10 mouse cellular contexts compared by ENCODE assay signal in genomic region chr6:83069488-83070246, GRCm38 (mm10). TPM values are rescaled to one million over a fixed set of nuclear protein-coding genes. Genes with fewer than 3 reads are reported as not detected.
DNase-seq lines count a peak whose midpoint lies in the region; ATAC-seq lines count a peak whose summit lies in the region.
"Had no signal": no experiment of that assay in that cellular context is flagged by ENCODE, and none has a peak within 500 bp of the region (broad histone marks: within the 10 kb centered on the region; RNA-seq: fewer than 3 reads in every experiment).

No protein-coding gene starts in this region.

- no peaks in the 10 kb centered on the region for H3K9me3 ChIP-seq in forebrain, embryonic 13.5 days (replicated peaks)
- H3K9me3 ChIP-seq in liver, embryonic 12.5 days (replicated peaks): no peaks in the 10 kb centered on the region
- H3K9me3 ChIP-seq: hindbrain, embryonic 15.5 days had no signal

- peaks cover 100% of the 10 kb centered on the region for H3K27me3 ChIP-seq in forebrain, embryonic 13.5 days
- peaks cover 100% of the 10 kb centered on the region for H3K27me3 ChIP-seq in liver, embryonic 12.5 days (replicated peaks)

- peak overlapping the region; percentile 33 for H3K4me2 ChIP-seq in forebrain, embryonic 13.5 days
- peak overlapping the region; percentile 36 for H3K4me2 ChIP-seq in liver, embryonic 12.5 days

- H3K9ac ChIP-seq in forebrain, embryonic 13.5 days: no peak overlapping the region
- no peak overlapping the region for H3K9ac ChIP-seq in liver, embryonic 12.5 days
- H3K9ac ChIP-seq: hindbrain, embryonic 15.5 days had no signal

- peak; percentile 43 for DNase-seq in embryo, embryonic 9.5 days (ENCODE audit: extremely low spot score)
- no peak for DNase-seq in embryo, embryonic 11 days
- DNase-seq in B cell, adult 2 months: peak; percentile 37 to 46
- no peak for DNase-seq in layer of hippocampus, adult 9-11 months
- no peak for DNase-seq in retina, embryonic 14.5 days (ENCODE audit: low spot score)
- no peak for DNase-seq in kidney, postnatal 25 days

- WGBS in forebrain, embryonic 13.5 days: 1% methylated on average over 65 of the region's 69 CpGs
- WGBS in liver, embryonic 12.5 days (ENCODE audit: insufficient replicate concordance): 2% methylated on average over 69 of the region's 69 CpGs

- 0 out of 2 replicates have a peak, but pooled peaks have one; percentile 20 for ATAC-seq in forebrain, embryonic 13.5 days
- no peak for ATAC-seq in liver, embryonic 12.5 days

- H3K27ac ChIP-seq in forebrain, embryonic 13.5 days: no peak overlapping the region
- H3K27ac ChIP-seq in liver, embryonic 12.5 days: no peak overlapping the region
- H3K27ac ChIP-seq: hindbrain, embryonic 15.5 days had no signal

- H3K4me1 ChIP-seq in forebrain, embryonic 13.5 days: peaks cover 28% of the 10 kb centered on the region
- peaks cover 33% of the 10 kb centered on the region for H3K4me1 ChIP-seq in liver, embryonic 12.5 days

- peak overlapping the region; percentile 21 for H3K4me3 ChIP-seq in forebrain, embryonic 13.5 days
- peak overlapping the region; percentile 32 for H3K4me3 ChIP-seq in liver, embryonic 12.5 days

- H3K36me3 ChIP-seq in forebrain, embryonic 13.5 days (ENCODE audit: poor library complexity, severe bottlenecking): no peaks in the 10 kb centered on the region
- no peaks in the 10 kb centered on the region for H3K36me3 ChIP-seq in liver, embryonic 12.5 days
- H3K36me3 ChIP-seq: hindbrain, embryonic 15.5 days had no signal

RNA-seq across cellular contexts. Expression of gene Tlx2, which starts 0.4 kb away (rescaled TPM):
- not detected in 2 replicates for polyA plus RNA-seq in forebrain, embryonic 13.5 days (2015; fragmentation: Nextera tagmentation; extraction: Ambion mirVana)
- 0.11 and 0.42 TPM in 2 replicates for polyA plus RNA-seq in liver, embryonic 12.5 days (2016; fragmentation: Nextera tagmentation; extraction: Ambion mirVana)
- polyA plus RNA-seq: cerebellum, adult 2 months; hindbrain, embryonic 15.5 days had no signal

RNA-seq across cellular contexts. Expression of gene Pcgf1, which starts 8.0 kb away (rescaled TPM):
- polyA plus RNA-seq in forebrain, embryonic 13.5 days (2015; fragmentation: Nextera tagmentation; extraction: Ambion mirVana): 46.5 and 47.3 TPM in 2 replicates
- 20.8 and 23.3 TPM in 2 replicates for polyA plus RNA-seq in liver, embryonic 12.5 days (2016; fragmentation: Nextera tagmentation; extraction: Ambion mirVana)

RNA-seq across cellular contexts. Expression of gene Dqx1, which starts 12.0 kb away (rescaled TPM):
- polyA plus RNA-seq in forebrain, embryonic 13.5 days (2015; fragmentation: Nextera tagmentation; extraction: Ambion mirVana): 0.53 and 0.59 TPM in 2 replicates
- 5.0 and 5.4 TPM in 2 replicates for polyA plus RNA-seq in liver, embryonic 12.5 days (2016; fragmentation: Nextera tagmentation; extraction: Ambion mirVana)

RNA-seq across cellular contexts. Expression of gene Htra2, which starts 14.6 kb away (rescaled TPM):
- polyA plus RNA-seq in forebrain, embryonic 13.5 days (2015; fragmentation: Nextera tagmentation; extraction: Ambion mirVana): 60.6 and 65.8 TPM in 2 replicates
- polyA plus RNA-seq in liver, embryonic 12.5 days (2016; fragmentation: Nextera tagmentation; extraction: Ambion mirVana): 147 and 154 TPM in 2 replicates

RNA-seq across cellular contexts. Expression of gene Aup1, which starts 15.3 kb away (rescaled TPM):
- 144 and 154 TPM in 2 replicates for polyA plus RNA-seq in forebrain, embryonic 13.5 days (2015; fragmentation: Nextera tagmentation; extraction: Ambion mirVana)
- 215 and 233 TPM in 2 replicates for polyA plus RNA-seq in liver, embryonic 12.5 days (2016; fragmentation: Nextera tagmentation; extraction: Ambion mirVana)

Comparison
In these comparisons a context has a peak if more than half of its experiments do, and no peak if none do; other contexts are left out.
1. DNase-seq: peak in embryo, embryonic 9.5 days (single experiment) and B cell, adult 2 months (2 of 2); none in embryo, embryonic 11 days (single experiment), layer of hippocampus, adult 9-11 months (single experiment), retina, embryonic 14.5 days (single experiment) and kidney, postnatal 25 days (0 of 2).